Comparison of ENCODE assay signal across 15 mouse cellular contexts in the genomic region with DNA sequence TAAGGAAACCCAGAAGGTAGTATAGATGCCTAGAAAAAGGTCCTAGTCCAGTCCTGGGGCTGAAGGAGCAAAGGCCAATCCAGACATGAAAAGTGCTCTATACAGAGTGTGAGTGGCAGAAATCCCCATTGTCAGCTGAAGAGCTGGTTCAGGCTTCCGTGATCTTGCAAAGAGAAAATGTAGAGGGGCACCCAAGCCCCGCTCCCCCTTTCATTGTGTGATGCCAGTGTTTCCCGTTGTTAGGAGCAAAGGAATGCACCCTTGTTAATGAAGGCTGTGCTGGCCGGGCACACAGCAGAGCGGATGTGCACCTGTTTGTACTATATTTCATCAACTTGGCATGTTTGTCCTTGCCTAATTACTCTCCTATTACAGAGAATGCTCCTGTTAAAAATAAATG.
DNase-seq lines count a peak whose midpoint lies in the region; ATAC-seq and TF ChIP-seq lines count a peak whose summit lies in the region.
"Had no signal": no experiment of that assay in that cellular context is flagged by ENCODE, and none has a peak within 500 bp of the region (broad histone marks: within the 10 kb centered on the region; RNA-seq: fewer than 3 reads in every experiment).

No protein-coding gene starts in this region.

- WGBS in forebrain, embryonic 13.5 days: 6% methylated on average over 5 of the region's 5 CpGs
- 8% methylated on average over 5 of the region's 5 CpGs for WGBS in hindbrain, embryonic 16.5 days
- 71% methylated on average over 5 of the region's 5 CpGs for WGBS in heart, embryonic 11.5 days (ENCODE audit: insufficient replicate concordance)
- WGBS in intestine, postnatal 0 days: 58% methylated on average over 5 of the region's 5 CpGs

- TF ChIP-seq CTCF in gastrocnemius, adult 2 months (IDR thresholded peaks at IDR 0.05): no peak
- TF ChIP-seq CTCF in intestine, postnatal 0 days (IDR thresholded peaks at IDR 0.05; ENCODE audit: low read depth): no peak

- H3K79me2 ChIP-seq in myocyte (ENCODE audit: control insufficient read depth, insufficient read depth): no peaks in the 10 kb centered on the region

- peak; percentile 91; the same call in 1 of the 2 replicates for ATAC-seq in forebrain, embryonic 13.5 days
- ATAC-seq in hindbrain, embryonic 16.5 days: peak; percentile 60
- ATAC-seq in heart, embryonic 11.5 days (replicated peaks; ENCODE audit: insufficient number of reproducible peaks, low FRiP score, low TSS enrichment): no peak
- ATAC-seq in intestine, postnatal 0 days: no peak
- ATAC-seq: inflammation-experienced regulatory T-cells, adult 6 months; lung, postnatal 0 days had no signal

- no peaks in the 10 kb centered on the region for H3K9me3 ChIP-seq in forebrain, embryonic 13.5 days (replicated peaks)
- no peaks in the 10 kb centered on the region for H3K9me3 ChIP-seq in hindbrain, embryonic 16.5 days (ENCODE audit: control insufficient read depth, low read length)
- no peaks in the 10 kb centered on the region for H3K9me3 ChIP-seq in heart, embryonic 11.5 days (replicated peaks; ENCODE audit: control insufficient read depth, low read length)
- H3K9me3 ChIP-seq in intestine, postnatal 0 days (ENCODE audit: control insufficient read depth): no peaks in the 10 kb centered on the region
- H3K9me3 ChIP-seq: heart, embryonic 15.5 days had no signal

- H3K27ac ChIP-seq in forebrain, embryonic 13.5 days: no peak overlapping the region
- H3K27ac ChIP-seq in hindbrain, embryonic 16.5 days (ENCODE audit: low read depth, low read length): no peak overlapping the region
- no peak overlapping the region for H3K27ac ChIP-seq in gastrocnemius, adult 2 months
- H3K27ac ChIP-seq in heart, embryonic 11.5 days (ENCODE audit: low read depth, low read length): no peak overlapping the region
- H3K27ac ChIP-seq in intestine, postnatal 0 days (ENCODE audit: low read depth, low read length): no peak overlapping the region
- H3K27ac ChIP-seq: heart, embryonic 15.5 days had no signal

- peaks cover 10% of the 10 kb centered on the region for H3K4me1 ChIP-seq in forebrain, embryonic 13.5 days
- no peaks in the 10 kb centered on the region for H3K4me1 ChIP-seq in hindbrain, embryonic 16.5 days (ENCODE audit: control insufficient read depth, insufficient read depth, low read depth, low read length)
- H3K4me1 ChIP-seq in heart, embryonic 11.5 days (ENCODE audit: control insufficient read depth, insufficient read depth, low read length): no peaks in the 10 kb centered on the region
- no peaks in the 10 kb centered on the region for H3K4me1 ChIP-seq in intestine, postnatal 0 days (replicated peaks; ENCODE audit: control insufficient read depth, insufficient read depth, low read length)
- H3K4me1 ChIP-seq: heart, embryonic 15.5 days had no signal

- no peaks in the 10 kb centered on the region for H3K36me3 ChIP-seq in forebrain, embryonic 13.5 days (ENCODE audit: poor library complexity, severe bottlenecking)
- no peaks in the 10 kb centered on the region for H3K36me3 ChIP-seq in hindbrain, embryonic 16.5 days (ENCODE audit: control insufficient read depth, insufficient read depth, low read length)
- H3K36me3 ChIP-seq in myocyte (ENCODE audit: control insufficient read depth, insufficient read depth): no peaks in the 10 kb centered on the region
- no peaks in the 10 kb centered on the region for H3K36me3 ChIP-seq in heart, embryonic 11.5 days (ENCODE audit: control insufficient read depth, insufficient read depth, low read length)
- H3K36me3 ChIP-seq in intestine, postnatal 0 days (ENCODE audit: control insufficient read depth, insufficient read depth): no peaks in the 10 kb centered on the region
- H3K36me3 ChIP-seq: heart, embryonic 15.5 days had no signal

- peaks cover 28% of the 10 kb centered on the region for H3K27me3 ChIP-seq in forebrain, embryonic 13.5 days
- H3K27me3 ChIP-seq in hindbrain, embryonic 16.5 days (replicated peaks; ENCODE audit: control insufficient read depth, insufficient read depth, low read length): no peaks in the 10 kb centered on the region
- H3K27me3 ChIP-seq in myocyte (ENCODE audit: control insufficient read depth, insufficient read depth, insufficient read length): no peaks in the 10 kb centered on the region
- no peaks in the 10 kb centered on the region for H3K27me3 ChIP-seq in heart, embryonic 11.5 days (ENCODE audit: control insufficient read depth, insufficient read depth, low read length)
- H3K27me3 ChIP-seq in intestine, postnatal 0 days (replicated peaks; ENCODE audit: control insufficient read depth, insufficient read depth, low read length): no peaks in the 10 kb centered on the region
- H3K27me3 ChIP-seq: heart, embryonic 15.5 days had no signal

- no peak for TF ChIP-seq POLR2A in myocyte (IDR thresholded peaks at IDR 0.05; ENCODE audit: insufficient read length, low read depth)

- peak; percentile 76 for DNase-seq in embryo, embryonic 10 days (ENCODE audit: low spot score)
- DNase-seq in gastrocnemius, adult 2 months: no peak
- DNase-seq in spleen, postnatal 14 days (ENCODE audit: low spot score in 2 of 2): no peak
- DNase-seq: adrenal gland, postnatal 14 days; gastrocnemius, postnatal 36 days; thymus, adult 18-20 months had no signal

- H3ac ChIP-seq in myocyte (ENCODE audit: control insufficient read depth, insufficient read length): no peak overlapping the region

- intact Hi-C loops in gastrocnemius, adult 2 months (cut with DNase I): no loop called here

- no peak overlapping the region for H3K4me2 ChIP-seq in forebrain, embryonic 13.5 days
- no peak overlapping the region for H3K4me2 ChIP-seq in hindbrain, embryonic 16.5 days (ENCODE audit: low read length)
- H3K4me2 ChIP-seq in myocyte (ENCODE audit: low read depth): no peak overlapping the region
- H3K4me2 ChIP-seq in heart, embryonic 11.5 days: no peak overlapping the region
- H3K4me2 ChIP-seq in intestine, postnatal 0 days (replicated peaks; ENCODE audit: low read depth): no peak overlapping the region
- H3K4me2 ChIP-seq: heart, embryonic 15.5 days; liver, embryonic 11.5 days had no signal

- no peak overlapping the region for H3K9ac ChIP-seq in forebrain, embryonic 13.5 days
- no peak overlapping the region for H3K9ac ChIP-seq in hindbrain, embryonic 16.5 days (ENCODE audit: low read depth, low read length)
- no peak overlapping the region for H3K9ac ChIP-seq in heart, embryonic 11.5 days (ENCODE audit: low read depth, low read length)
- H3K9ac ChIP-seq in intestine, postnatal 0 days (ENCODE audit: low read depth, low read length): no peak overlapping the region
- H3K9ac ChIP-seq: heart, embryonic 15.5 days had no signal

- H3K4me3 ChIP-seq in forebrain, embryonic 13.5 days: no peak overlapping the region
- H3K4me3 ChIP-seq in hindbrain, embryonic 16.5 days (ENCODE audit: low read length): no peak overlapping the region
- no peak overlapping the region for H3K4me3 ChIP-seq in myocyte
- H3K4me3 ChIP-seq in gastrocnemius, adult 2 months: no peak overlapping the region
- no peak overlapping the region for H3K4me3 ChIP-seq in heart, embryonic 11.5 days (ENCODE audit: low read depth, low read length)
- H3K4me3 ChIP-seq in intestine, postnatal 0 days (ENCODE audit: low read depth, low read length): no peak overlapping the region
- H3K4me3 ChIP-seq: heart, embryonic 15.5 days had no signal

TF ChIP-seq in myocyte, 11 proteins besides CTCF, POLR2A, EP300 and RAD21:
- TF ChIP-seq E2F4 (IDR thresholded peaks at IDR 0.05; ENCODE audit: insufficient read depth) (no peak), MYOD1 (IDR thresholded peaks at IDR 0.05; ENCODE audit: control insufficient read depth in 1 of 3, insufficient read length in 2 of 3, low read depth in 2 of 3) (peak in 2 of 3 experiments; percentile 19 to 65)

Comparison
In these comparisons a context has a peak if more than half of its experiments do, and no peak if none do; other contexts are left out.
1. ATAC-seq: peak in forebrain, embryonic 13.5 days (single experiment) and hindbrain, embryonic 16.5 days (single experiment); none in heart, embryonic 11.5 days (single experiment) and intestine, postnatal 0 days (single experiment).